In the genomic region with DNA sequence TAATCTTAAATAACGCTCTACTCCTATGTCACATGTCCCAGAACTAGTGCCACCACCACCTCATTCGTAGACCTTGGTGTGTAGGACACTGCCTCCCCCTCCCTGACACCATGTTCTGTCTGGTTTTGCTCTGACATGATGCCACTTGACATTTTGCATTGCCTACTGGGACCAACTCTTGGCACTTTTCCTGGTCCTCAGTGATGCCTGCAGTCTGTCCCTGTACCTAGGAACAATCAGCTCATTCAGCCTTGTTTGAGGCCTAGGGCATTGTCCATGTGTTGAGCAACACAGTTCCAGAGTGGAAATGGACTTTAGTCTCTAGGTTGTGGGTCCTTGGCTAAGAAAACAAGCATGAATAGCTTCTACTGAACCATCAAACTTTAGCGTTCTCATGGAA, we compare ENCODE assay signal across 18 mouse cellular contexts. TPM values are rescaled to one million over a fixed set of nuclear protein-coding genes. Genes with fewer than 3 reads are reported as not detected.
A peak's percentile ranks its signal among the peaks of the same experiment; 100 is the strongest.
DNase-seq lines count a peak whose midpoint lies in the region; ATAC-seq lines count a peak whose summit lies in the region.
"Had no signal": no experiment of that assay in that cellular context is flagged by ENCODE, and none has a peak within 500 bp of the region (broad histone marks: within the 10 kb centered on the region; RNA-seq: fewer than 3 reads in every experiment).

No protein-coding gene starts in this region.

- no peak overlapping the region for H3K9ac ChIP-seq in heart, embryonic 12.5 days
- H3K9ac ChIP-seq: lung, embryonic 14.5 days; neural tube, embryonic 15.5 days had no signal

- no peaks in the 10 kb centered on the region for H3K27me3 ChIP-seq in heart, embryonic 12.5 days (replicated peaks)
- H3K27me3 ChIP-seq: neural tube, embryonic 15.5 days had no signal

- H3K36me3 ChIP-seq in heart, embryonic 12.5 days: no peaks in the 10 kb centered on the region
- H3K36me3 ChIP-seq: limb, embryonic 10.5 days; neural tube, embryonic 15.5 days had no signal

- no peak overlapping the region for H3K4me3 ChIP-seq in heart, embryonic 12.5 days
- H3K4me3 ChIP-seq: limb, embryonic 10.5 days; neural tube, embryonic 15.5 days had no signal

- 77% methylated on average over 3 of the region's 3 CpGs for WGBS in heart, embryonic 12.5 days

- H3K9me3 ChIP-seq in heart, embryonic 12.5 days (replicated peaks): no peaks in the 10 kb centered on the region
- H3K9me3 ChIP-seq: G1E; limb, embryonic 10.5 days; neural tube, embryonic 15.5 days had no signal

- no peak for ATAC-seq in heart, embryonic 12.5 days (ENCODE audit: insufficient number of reproducible peaks, low FRiP score)

- H3K4me1 ChIP-seq in heart, embryonic 12.5 days (replicated peaks): peaks cover 6% of the 10 kb centered on the region
- H3K4me1 ChIP-seq: limb, embryonic 10.5 days had no signal

- H3K27ac ChIP-seq in heart, embryonic 12.5 days (ENCODE audit: poor library complexity, severe bottlenecking): no peak overlapping the region
- H3K27ac ChIP-seq: limb, embryonic 10.5 days; neural tube, embryonic 15.5 days had no signal

- no peak overlapping the region for H3K4me2 ChIP-seq in heart, embryonic 12.5 days
- H3K4me2 ChIP-seq: lung, embryonic 14.5 days; neural tube, embryonic 15.5 days had no signal

- peak; percentile 55 for DNase-seq in heart, adult 11 months
- DNase-seq in layer of hippocampus, adult 11-12 months (ENCODE audit: low spot score): peak; percentile 10
- no peak for DNase-seq in layer of hippocampus, adult 18-20 months (ENCODE audit: low spot score in 2 of 2)
- DNase-seq in MN1 (ENCODE audit: low spot score): peak; percentile 64
- peak; percentile 67 for DNase-seq in gonadal fat pad, adult 2 months (ENCODE audit: low read depth)
- no peak for DNase-seq in gastrocnemius, postnatal 25 days
- DNase-seq in frontal cortex, adult 2 months (ENCODE audit: extremely low spot score in 1 of 2, low spot score in 1 of 2): no peak
- DNase-seq: gastrocnemius, postnatal 36 days; heart, postnatal 10 days; lung, embryonic 14.5 days; right cerebral cortex, adult 18-20 months; spleen, adult 18-20 months had no signal

RNA-seq across cellular contexts. Expression of a gene that starts 36.5 kb away (rescaled TPM):
- 11,986 and 12,061 TPM in 2 replicates for polyA plus RNA-seq in heart, embryonic 12.5 days (2016; fragmentation: Nextera tagmentation; extraction: Ambion mirVana)
- total RNA-seq in layer of hippocampus, adult 18-20 months (2021): not detected
- polyA plus RNA-seq in gonadal fat pad, adult 2 months (2012; rRNA removed): 1.3 and 2.8 TPM in 2 replicates
- total RNA-seq in gastrocnemius, postnatal 25 days (2021): 1,000 to 10,000 TPM in 1 of 2 experiments, 100 to 1,000 TPM in 1; 645 to 2,208 TPM
- 0.08 TPM in 1 of 2 replicates, not detected in the other for polyA plus RNA-seq in frontal cortex, adult 2 months (2012; rRNA removed)
- total RNA-seq: G1E; layer of hippocampus, postnatal 14 days; megakaryocyte-erythroid progenitor cell, adult 5-6 weeks had no signal
- polyA plus RNA-seq: G1E had no signal

Comparison
In these comparisons a context has a peak if more than half of its experiments do, and no peak if none do; other contexts are left out.
1. DNase-seq: peak in heart, adult 11 months (single experiment), layer of hippocampus, adult 11-12 months (single experiment), MN1 (single experiment) and gonadal fat pad, adult 2 months (single experiment); none in layer of hippocampus, adult 18-20 months (0 of 2), gastrocnemius, postnatal 25 days (single experiment) and frontal cortex, adult 2 months (0 of 2).
2. RNA of a gene that starts 36.5 kb away (polyA plus RNA-seq): 11,986 to 12,061 TPM in heart, embryonic 12.5 days; 1.3 to 2.8 TPM in gonadal fat pad, adult 2 months and 0.08 TPM in frontal cortex, adult 2 months; every median in the first group is over 1,000 times any median in the second.